ENCODE assay signal across 14 mouse cellular contexts in genomic region chr11:114792931-114793494, GRCm38 (mm10). TPM values are rescaled to one million over a fixed set of nuclear protein-coding genes. Genes with fewer than 3 reads are reported as not detected.
DNase-seq lines count a peak whose midpoint lies in the region; ATAC-seq lines count a peak whose summit lies in the region.
"Had no signal": no experiment of that assay in that cellular context is flagged by ENCODE, and none has a peak within 500 bp of the region (broad histone marks: within the 10 kb centered on the region; RNA-seq: fewer than 3 reads in every experiment).

No protein-coding gene starts in this region.

- H3K4me3 ChIP-seq in neural tube, embryonic 11.5 days (ENCODE audit: low read depth, low read length), result peak overlapping the region; percentile 8; the same call in 1 of the 2 replicates
- peak overlapping the region; percentile 54; the same call in 1 of the 2 replicates for H3K4me3 ChIP-seq in neural tube, embryonic 15.5 days (replicated peaks)
- H3K4me3 ChIP-seq in heart, embryonic 12.5 days, result no peak overlapping the region

- no peaks in the 10 kb centered on the region for H3K9me3 ChIP-seq in neural tube, embryonic 11.5 days (ENCODE audit: control insufficient read depth, low read length)
- H3K9me3 ChIP-seq in neural tube, embryonic 15.5 days (replicated peaks), result no peaks in the 10 kb centered on the region
- H3K9me3 ChIP-seq in heart, embryonic 12.5 days (replicated peaks), result no peaks in the 10 kb centered on the region

- H3K27me3 ChIP-seq in neural tube, embryonic 11.5 days (ENCODE audit: control insufficient read depth, insufficient read depth, low read length), result peaks cover 39% of the 10 kb centered on the region
- H3K27me3 ChIP-seq in neural tube, embryonic 15.5 days (replicated peaks), result peaks cover 21% of the 10 kb centered on the region
- H3K27me3 ChIP-seq in heart, embryonic 12.5 days (replicated peaks), result peaks cover 83% of the 10 kb centered on the region

- 49% methylated on average over 5 of the region's 5 CpGs for WGBS in neural tube, embryonic 11.5 days
- 43% methylated on average over 5 of the region's 5 CpGs for WGBS in neural tube, embryonic 15.5 days
- WGBS in heart, embryonic 12.5 days, result 39% methylated on average over 5 of the region's 5 CpGs

- peak overlapping the region; percentile 85 for H3K4me2 ChIP-seq in neural tube, embryonic 11.5 days (ENCODE audit: low read depth)
- peak overlapping the region; percentile 92 for H3K4me2 ChIP-seq in neural tube, embryonic 15.5 days
- H3K4me2 ChIP-seq in heart, embryonic 12.5 days, result no peak overlapping the region

- no peaks in the 10 kb centered on the region for H3K36me3 ChIP-seq in neural tube, embryonic 11.5 days (ENCODE audit: control insufficient read depth, insufficient read depth, low read length)
- no peaks in the 10 kb centered on the region for H3K36me3 ChIP-seq in neural tube, embryonic 15.5 days
- no peaks in the 10 kb centered on the region for H3K36me3 ChIP-seq in heart, embryonic 12.5 days

- no peak for ATAC-seq in neural tube, embryonic 11.5 days (ENCODE audit: insufficient read depth, low FRiP score, low TSS enrichment)
- ATAC-seq in megakaryocyte progenitor cell, adult 5-6 weeks (replicated peaks; ENCODE audit: poor library complexity), result peak; percentile 20
- ATAC-seq in neural tube, embryonic 15.5 days (ENCODE audit: low FRiP score), result no peak
- ATAC-seq in heart, embryonic 12.5 days (ENCODE audit: insufficient number of reproducible peaks, low FRiP score), result no peak

- peaks cover 45% of the 10 kb centered on the region for H3K4me1 ChIP-seq in neural tube, embryonic 11.5 days (ENCODE audit: control insufficient read depth, insufficient read depth, low read length)
- H3K4me1 ChIP-seq in neural tube, embryonic 15.5 days, result peaks cover 75% of the 10 kb centered on the region
- H3K4me1 ChIP-seq in heart, embryonic 12.5 days (replicated peaks), result peaks cover 27% of the 10 kb centered on the region

- peak; percentile 49 for DNase-seq in cerebellum, adult 11-12 months
- DNase-seq in cerebellum, postnatal 25 days, result no peak
- DNase-seq in neural tube, embryonic 11.5 days (ENCODE audit: low spot score), result no peak
- no peak for DNase-seq in neural tube, embryonic 10.5 days (ENCODE audit: extremely low spot score, low spot score)
- DNase-seq in heart, adult 11 months, result no peak
- DNase-seq: heart, postnatal 14 days; kidney, adult 9 months; spleen, adult 18-20 months had no signal

- H3K9ac ChIP-seq in neural tube, embryonic 11.5 days (ENCODE audit: low read length), result peak overlapping the region; percentile 18; the same call in 1 of the 2 replicates
- peak overlapping the region; percentile 1; the same call in 1 of the 2 replicates for H3K9ac ChIP-seq in neural tube, embryonic 15.5 days (replicated peaks)
- no peak overlapping the region for H3K9ac ChIP-seq in heart, embryonic 12.5 days
- H3K9ac ChIP-seq: liver, embryonic 14.5 days had no signal

- H3K27ac ChIP-seq in neural tube, embryonic 11.5 days (ENCODE audit: low read depth, low read length), result no peak overlapping the region
- peak overlapping the region; percentile 93; the same call in 1 of the 2 replicates for H3K27ac ChIP-seq in neural tube, embryonic 15.5 days (replicated peaks)
- no peak overlapping the region for H3K27ac ChIP-seq in heart, embryonic 12.5 days (ENCODE audit: poor library complexity, severe bottlenecking)
- H3K27ac ChIP-seq: liver, embryonic 14.5 days had no signal

RNA-seq across cellular contexts. Expression of gene Btbd17, which starts 2.7 kb away (rescaled TPM):
- 43.1 and 51.5 TPM in 2 replicates for polyA plus RNA-seq in neural tube, embryonic 11.5 days (2014; fragmentation: Nextera tagmentation; extraction: Ambion mirVana)
- total RNA-seq in megakaryocyte progenitor cell, adult 5-6 weeks (2015), result not detected in 2 replicates
- total RNA-seq in megakaryocyte progenitor cell, adult 5-6 weeks (2017), result not detected in 2 replicates
- polyA plus RNA-seq in neural tube, embryonic 15.5 days (2015; fragmentation: Nextera tagmentation; extraction: Ambion mirVana), result 14.8 and 21.3 TPM in 2 replicates
- 0.18 TPM in 1 of 2 replicates, not detected in the other for polyA plus RNA-seq in heart, embryonic 12.5 days (2016; fragmentation: Nextera tagmentation; extraction: Ambion mirVana)
- total RNA-seq: gastrocnemius, adult 8-10 months had no signal
- polyA plus RNA-seq: liver, embryonic 14.5 days had no signal

RNA-seq across cellular contexts. Expression of gene Gpr142, which starts 5.7 kb away (rescaled TPM):
- polyA plus RNA-seq in neural tube, embryonic 11.5 days (2014; fragmentation: Nextera tagmentation; extraction: Ambion mirVana), result not detected in 2 replicates
- total RNA-seq in megakaryocyte progenitor cell, adult 5-6 weeks (2015), result not detected in 2 replicates
- not detected in 2 replicates for total RNA-seq in megakaryocyte progenitor cell, adult 5-6 weeks (2017)
- polyA plus RNA-seq in neural tube, embryonic 15.5 days (2015; fragmentation: Nextera tagmentation; extraction: Ambion mirVana), result not detected in 2 replicates
- polyA plus RNA-seq in heart, embryonic 12.5 days (2016; fragmentation: Nextera tagmentation; extraction: Ambion mirVana), result not detected in 2 replicates
- total RNA-seq: gastrocnemius, adult 8-10 months; heart, postnatal 14 days; left cerebral cortex, adult 18-20 months had no signal
- polyA plus RNA-seq: liver, embryonic 14.5 days had no signal

RNA-seq across cellular contexts. Expression of gene Kif19a, which starts 27.8 kb away (rescaled TPM):
- 0.65 and 1.3 TPM in 2 replicates for polyA plus RNA-seq in neural tube, embryonic 11.5 days (2014; fragmentation: Nextera tagmentation; extraction: Ambion mirVana)
- total RNA-seq in megakaryocyte progenitor cell, adult 5-6 weeks (2015), result not detected in 2 replicates
- not detected in 2 replicates for total RNA-seq in megakaryocyte progenitor cell, adult 5-6 weeks (2017)
- polyA plus RNA-seq in neural tube, embryonic 15.5 days (2015; fragmentation: Nextera tagmentation; extraction: Ambion mirVana), result 0.47 and 1.0 TPM in 2 replicates
- 0.32 TPM in 1 of 2 replicates, not detected in the other for polyA plus RNA-seq in heart, embryonic 12.5 days (2016; fragmentation: Nextera tagmentation; extraction: Ambion mirVana)

RNA-seq across cellular contexts. Expression of gene Gprc5c, which starts 57.9 kb away (rescaled TPM):
- polyA plus RNA-seq in neural tube, embryonic 11.5 days (2014; fragmentation: Nextera tagmentation; extraction: Ambion mirVana), result 24.4 and 26.0 TPM in 2 replicates
- total RNA-seq in megakaryocyte progenitor cell, adult 5-6 weeks (2015), result not detected in 2 replicates
- total RNA-seq in megakaryocyte progenitor cell, adult 5-6 weeks (2017), result 0.67 TPM in 1 of 2 replicates, not detected in the other
- 8.8 and 12.0 TPM in 2 replicates for polyA plus RNA-seq in neural tube, embryonic 15.5 days (2015; fragmentation: Nextera tagmentation; extraction: Ambion mirVana)
- polyA plus RNA-seq in heart, embryonic 12.5 days (2016; fragmentation: Nextera tagmentation; extraction: Ambion mirVana), result 26.6 and 26.7 TPM in 2 replicates

Comparison
In these comparisons a context has a peak if more than half of its experiments do, and no peak if none do; other contexts are left out.
1. RNA of gene Btbd17, which starts 2.7 kb away (polyA plus RNA-seq): 43.1 to 51.5 TPM in neural tube, embryonic 11.5 days and 14.8 to 21.3 TPM in neural tube, embryonic 15.5 days; 0.18 TPM in heart, embryonic 12.5 days; every median in the first group is over 10 times any median in the second.